Mouse (Mus musculus): ENCODE data around the gene Aamp.

The Aamp gene

GRCm38 (mm10) chr1:74236590-74237317 lies 47.8 kb downstream of the Aamp start:
- DNase-seq (ENCODE audit: low spot score): no peak

GRCm38 (mm10) chr1:74235938-74236589 lies 48.5 kb downstream of the Aamp start, which contains the start of gene Arpc2:
Gene Arpc2 (plus strand): TSS chr1:74236084.
- DNase-seq (ENCODE audit: low spot score): peak; percentile 89

- DNase-seq (ENCODE audit: low spot score): no peak
These were observed 53.5 kb downstream of the Aamp start for GRCm38 (mm10) chr1:74230992-74231391.

- DNase-seq (ENCODE audit: low spot score): no peak
These were observed 54.6 kb downstream of the Aamp start for GRCm38 (mm10) chr1:74229942-74230341.

All from urinary bladder, postnatal 10 days (tissue).